Mouse (Mus musculus) cerebellum, adult 2 months (tissue): Measurements from ENCODE around the gene Ctnna2. TPM values are rescaled to one million over a fixed set of nuclear protein-coding genes. Genes with fewer than 3 reads are reported as not detected.

Source experiments
- DNase-seq, 2 experiments: peaks; one replicate each; pipeline ENCODE4 v3.0.0; 2021
- H3K27ac ChIP-seq: fragments of 200-500 bp; 2 replicates; pipeline ENCODE4 v1.5.1; 2012; ENCODE audit warnings: low read length, control low read depth, inconsistent platforms; ENCODE audit not compliant: insufficient read depth
- H3K27me3 ChIP-seq: fragments of 200-500 bp; 2 replicates; pipeline ENCODE4 v1.6.1; 2012; ENCODE audit warnings: inconsistent platforms, mild to moderate bottlenecking, low read length, moderate library complexity; ENCODE audit not compliant: control insufficient read depth, insufficient read depth
- H3K4me1 ChIP-seq: fragments of 200-500 bp; 2 replicates; pipeline ENCODE4 v1.6.1; 2011; ENCODE audit warnings: low read length; ENCODE audit not compliant: control insufficient read depth, insufficient read depth
- H3K4me3 ChIP-seq: fragments of 200-500 bp; replicated peaks from 2 replicates; pipeline ENCODE3; 2011; ENCODE audit warnings: mild to moderate bottlenecking, low read depth, low read length, control low read depth; ENCODE audit not compliant: insufficient read depth
- CTCF ChIP-seq: fragments of 200-500 bp; IDR thresholded peaks from 2 replicates; pipeline ENCODE4 v1.5.1; 2011; ENCODE audit warnings: low read depth, mild to moderate bottlenecking, control low read depth, low read length, moderate library complexity, borderline replicate concordance; ENCODE audit not compliant: insufficient read depth
- POLR2A ChIP-seq: fragments of 200-500 bp; IDR thresholded peaks from 2 replicates; pipeline ENCODE4 v1.6.1; 2011; ENCODE audit warnings: low read length, control low read depth, borderline replicate concordance; ENCODE audit not compliant: insufficient read depth
- WGBS: fragments of 180-500 bp; shearing (Covaris S2); methylation state at CpG from one replicate; pipeline ENCODE4 v1.1.7; 2018; 5-methylcytosine and 5-hydroxymethylcytosine counted together
- polyA plus RNA-seq: library from polyadenylated mRNA; depleted of rRNA; stranded (reverse); fragments of >200 nt; gene quantifications from 2 replicates; pipeline ENCODE4 v1.2.3, GENCODE M21; 2012

Ctnna2 gene
- polyA plus RNA-seq, 1 experiment: 49.2 TPM

- DNase-seq: no peak
- Histone ChIP-seq H3K27ac (no peak overlapping the region), H3K4me3 (no peak overlapping the region), H3K27me3 (no peaks in the 10 kb centered on the region), H3K4me1 (no peaks in the 10 kb centered on the region)
- 79% methylated on average over 3 of the region's 3 CpGs for WGBS
- no peak for TF ChIP-seq CTCF
- no peak for TF ChIP-seq POLR2A
These were observed 168.5 kb downstream of the Ctnna2 start for GRCm38 (mm10) chr6:77811041-77811440.

GRCm38 (mm10) chr6:77802604-77803003 is 176.9 kb downstream of the Ctnna2 start:
- TF ChIP-seq POLR2A (no peak), CTCF (no peak)
- H3K27ac ChIP-seq: no peak overlapping the region
- no peaks in the 10 kb centered on the region for H3K4me1 ChIP-seq
- DNase-seq: no peak
- no peaks in the 10 kb centered on the region for H3K27me3 ChIP-seq
- no peak overlapping the region for H3K4me3 ChIP-seq
- WGBS: 46% methylated on average over 3 of the region's 3 CpGs

DNA sequence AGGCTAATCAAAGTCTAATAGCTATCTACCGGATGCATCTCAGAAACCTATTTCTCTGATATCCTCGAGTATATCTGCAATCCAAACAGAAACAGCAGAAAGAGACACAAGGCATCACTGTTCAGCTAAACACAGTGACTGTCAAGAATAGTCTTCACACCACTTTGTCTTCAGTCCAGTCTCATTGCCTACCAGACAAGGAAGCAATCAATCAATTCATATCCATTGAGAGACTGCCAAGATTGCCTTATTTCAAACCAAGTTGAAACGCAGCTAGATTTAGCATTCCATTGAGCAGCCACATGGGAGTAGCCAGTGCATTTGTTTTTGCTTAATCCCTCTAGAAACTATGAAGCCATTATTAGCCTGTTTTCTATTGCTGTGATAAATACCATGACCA is 196.2 kb downstream of the Ctnna2 start:
- Histone ChIP-seq H3K4me1 (no peaks in the 10 kb centered on the region), H3K27ac (no peak overlapping the region), H3K4me3 (no peak overlapping the region), H3K27me3 (no peaks in the 10 kb centered on the region)
- 56% methylated on average over 3 of the region's 3 CpGs for WGBS
- DNase-seq: no peak
- no peak for TF ChIP-seq POLR2A
- TF ChIP-seq CTCF: no peak

DNA sequence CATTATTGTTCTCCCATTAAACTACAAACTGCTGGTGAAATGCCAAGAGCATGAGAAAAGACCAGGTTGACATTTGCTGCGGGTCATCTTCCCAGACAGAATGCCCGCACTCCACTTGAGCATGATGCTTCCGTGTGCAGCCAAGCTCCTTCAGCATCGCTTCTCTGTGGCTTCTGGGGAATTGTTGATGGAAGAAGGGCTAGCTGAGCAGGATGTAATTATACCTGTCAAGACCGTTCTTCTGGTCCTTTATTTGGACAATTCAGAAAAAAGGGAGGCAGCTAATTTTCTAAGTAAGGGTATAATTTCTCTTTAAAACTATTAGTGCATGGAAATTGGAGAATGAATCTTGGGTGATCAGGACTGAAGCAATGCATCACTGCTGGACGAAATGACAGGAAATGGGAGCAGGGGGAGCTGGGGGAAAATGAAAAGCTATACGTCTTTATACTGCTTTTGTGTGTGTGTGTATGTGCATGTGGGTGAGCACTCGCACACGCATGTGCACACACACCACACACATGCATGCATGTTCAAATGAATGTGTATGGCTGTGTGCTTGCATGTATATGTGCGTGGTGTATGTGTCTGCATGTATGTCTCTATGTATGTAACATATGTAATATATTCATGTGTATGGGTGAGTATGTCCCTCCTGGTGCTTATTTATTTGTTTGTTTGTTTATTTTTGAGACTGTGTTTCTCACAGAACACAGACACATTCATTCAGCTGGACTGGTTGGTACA is 211.0 kb downstream of the Ctnna2 start:
- 81% methylated on average over 10 of the region's 10 CpGs for WGBS
- no peak overlapping the region for H3K27ac ChIP-seq

GRCm38 (mm10) chr6:77758164-77758563 is 221.3 kb downstream of the Ctnna2 start:
- TF ChIP-seq POLR2A (no peak), CTCF (no peak)
- DNase-seq: no peak
- no peak overlapping the region for H3K4me3 ChIP-seq
- WGBS: 92% methylated on average over 3 of the region's 3 CpGs
- H3K27me3 ChIP-seq: no peaks in the 10 kb centered on the region
- no peak overlapping the region for H3K27ac ChIP-seq
- H3K4me1 ChIP-seq: no peaks in the 10 kb centered on the region

More for the DNA sequence above, 211.0 kb downstream of the Ctnna2 start:
- no peak for DNase-seq
- Histone ChIP-seq H3K27me3 (no peaks in the 10 kb centered on the region), H3K4me1 (no peaks in the 10 kb centered on the region), H3K4me3 (no peak overlapping the region)
- TF ChIP-seq CTCF: no peak
- TF ChIP-seq POLR2A: no peak

GRCm38 (mm10) chr6:77745426-77745825 is 234.1 kb downstream of the Ctnna2 start:
- Histone ChIP-seq H3K27ac (no peak overlapping the region), H3K4me1 (no peaks in the 10 kb centered on the region; the same call in 1 of the 2 replicates), H3K27me3 (no peaks in the 10 kb centered on the region; the same call in 1 of the 2 replicates), H3K4me3 (no peak overlapping the region)
- DNase-seq: peak in 1 of 2 experiments; percentile 18
- TF ChIP-seq CTCF: no peak
- no peak for TF ChIP-seq POLR2A
- 33% methylated on average over 5 of the region's 5 CpGs for WGBS

- Histone ChIP-seq H3K4me3 (no peak overlapping the region), H3K4me1 (no peaks in the 10 kb centered on the region; the same call in 1 of the 2 replicates), H3K27ac (no peak overlapping the region), H3K27me3 (no peaks in the 10 kb centered on the region)
- TF ChIP-seq POLR2A (no peak), CTCF (no peak)
- no peak for DNase-seq
These were observed 235.8 kb downstream of the Ctnna2 start for GRCm38 (mm10) chr6:77743651-77744050.

DNA sequence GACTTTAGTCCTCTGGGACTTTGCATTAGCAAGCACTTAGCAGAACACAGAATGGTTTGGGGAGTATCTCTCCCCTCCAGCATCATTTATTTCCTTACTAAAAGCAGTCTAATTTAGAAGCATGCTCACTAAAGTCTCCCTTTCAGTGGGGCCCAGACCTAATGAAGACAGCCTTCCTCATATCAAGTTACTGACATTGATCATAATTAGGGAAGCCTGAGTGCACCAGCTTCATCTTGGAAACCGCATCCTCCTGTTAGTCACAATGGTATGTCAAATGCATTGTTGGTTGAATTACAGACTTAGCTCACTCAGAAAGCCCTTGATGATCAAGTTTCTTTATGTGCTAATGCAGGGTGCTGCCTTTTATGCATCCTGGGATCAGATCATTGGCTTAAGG is 236.5 kb downstream of the Ctnna2 start:
- no peak for TF ChIP-seq POLR2A
- Histone ChIP-seq H3K4me3 (no peak overlapping the region), H3K27ac (no peak overlapping the region), H3K4me1 (no peaks in the 10 kb centered on the region; the same call in 1 of the 2 replicates), H3K27me3 (no peaks in the 10 kb centered on the region)
- 87% methylated on average over 1 of the region's 1 CpGs for WGBS
- no peak for DNase-seq
